Mouse (Mus musculus): ENCODE measurements at regions not wholly inside any gene's neighbourhood (a gene's known extent, or its start where the extent isn't known, plus 50 kb on each side); places are given as distances from the start of the nearest gene placed in this dataset.

GRCm38 (mm10) chr2:75064406-75065115 lies 239.0 kb downstream of the Mtx2 start:
- Histone ChIP-seq H3K27me3 (ENCODE audit: control insufficient read depth, insufficient read depth, low read length, poor library complexity, severe bottlenecking) (no peaks in the 10 kb centered on the region), H3K36me3 (ENCODE audit: control insufficient read depth, insufficient read depth, low read length, poor library complexity, severe bottlenecking) (no peaks in the 10 kb centered on the region)
- DNase-seq (ENCODE audit: low read depth, low spot score): no peak

DNA sequence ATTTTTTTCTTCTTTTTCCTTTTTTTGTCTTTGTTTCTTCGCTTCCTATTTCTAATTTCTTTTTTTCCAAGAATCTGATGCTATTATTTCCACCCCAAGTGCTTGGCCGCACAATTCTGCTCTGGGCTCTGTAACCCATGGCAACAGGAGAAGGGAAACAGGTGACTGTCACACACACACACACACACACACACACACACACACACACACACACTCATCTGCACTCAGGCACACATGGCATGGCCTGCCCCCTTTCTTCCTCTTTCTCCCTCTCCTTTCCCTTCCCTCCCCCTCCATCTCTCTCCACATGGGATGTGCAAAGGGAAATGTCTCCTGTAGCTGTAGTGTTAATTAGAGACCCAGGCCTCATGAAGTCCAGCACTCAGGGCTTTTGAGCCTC lies 239.7 kb downstream of the Mtx2 start:
- DNase-seq (ENCODE audit: low read depth, low spot score): no peak
- Histone ChIP-seq H3K36me3 (ENCODE audit: control insufficient read depth, insufficient read depth, low read length, poor library complexity, severe bottlenecking) (no peaks in the 10 kb centered on the region), H3K27me3 (ENCODE audit: control insufficient read depth, insufficient read depth, low read length, poor library complexity, severe bottlenecking) (no peaks in the 10 kb centered on the region)

DNA sequence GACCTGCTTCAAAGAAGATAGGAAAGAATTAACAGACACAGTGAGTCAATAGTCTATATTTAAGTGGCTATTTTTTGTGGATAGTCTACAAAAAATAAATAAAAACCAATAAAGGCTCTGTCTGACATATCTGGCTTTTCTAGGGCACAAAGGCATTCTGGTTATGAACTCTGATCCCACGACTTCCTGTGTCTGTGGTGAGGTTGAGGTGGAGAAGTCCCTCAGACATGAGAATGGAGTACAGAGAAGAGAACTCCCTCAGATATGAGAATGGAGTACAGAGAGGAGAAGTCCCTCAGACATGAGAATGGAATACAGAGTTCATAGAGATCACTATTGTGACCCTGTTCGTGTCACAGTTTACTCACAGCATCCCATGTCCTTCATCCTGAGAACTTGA lies 243.7 kb downstream of the Mtx2 start:
- H3K36me3 ChIP-seq (ENCODE audit: control insufficient read depth, insufficient read depth, low read length, poor library complexity, severe bottlenecking): no peaks in the 10 kb centered on the region
- no peaks in the 10 kb centered on the region for H3K27me3 ChIP-seq (ENCODE audit: control insufficient read depth, insufficient read depth, low read length, poor library complexity, severe bottlenecking)
- no peak for DNase-seq (ENCODE audit: low read depth, low spot score)

- no peak for DNase-seq (ENCODE audit: low read depth, low spot score)
Observed at GRCm38 (mm10) chr2:75072021-75072420, 246.4 kb downstream of the Mtx2 start.

GRCm38 (mm10) chr2:75072471-75072870 lies 246.9 kb downstream of the Mtx2 start:
- no peak for DNase-seq (ENCODE audit: low read depth, low spot score)
- no peaks in the 10 kb centered on the region for H3K27me3 ChIP-seq (ENCODE audit: control insufficient read depth, insufficient read depth, low read length, poor library complexity, severe bottlenecking)
- H3K36me3 ChIP-seq (ENCODE audit: control insufficient read depth, insufficient read depth, low read length, poor library complexity, severe bottlenecking): no peaks in the 10 kb centered on the region

More at GRCm38 (mm10) chr2:75072021-75072420, 246.4 kb downstream of the Mtx2 start:
- Histone ChIP-seq H3K36me3 (ENCODE audit: control insufficient read depth, insufficient read depth, low read length, poor library complexity, severe bottlenecking) (no peaks in the 10 kb centered on the region), H3K27me3 (ENCODE audit: control insufficient read depth, insufficient read depth, low read length, poor library complexity, severe bottlenecking) (no peaks in the 10 kb centered on the region)

- no peaks in the 10 kb centered on the region for H3K36me3 ChIP-seq (ENCODE audit: control insufficient read depth, insufficient read depth, low read length, poor library complexity, severe bottlenecking)
- H3K27me3 ChIP-seq (ENCODE audit: control insufficient read depth, insufficient read depth, low read length, poor library complexity, severe bottlenecking): no peaks in the 10 kb centered on the region
- DNase-seq (ENCODE audit: low read depth, low spot score): no peak
Observed at GRCm38 (mm10) chr2:75073178-75073577, 247.6 kb downstream of the Mtx2 start.

DNA sequence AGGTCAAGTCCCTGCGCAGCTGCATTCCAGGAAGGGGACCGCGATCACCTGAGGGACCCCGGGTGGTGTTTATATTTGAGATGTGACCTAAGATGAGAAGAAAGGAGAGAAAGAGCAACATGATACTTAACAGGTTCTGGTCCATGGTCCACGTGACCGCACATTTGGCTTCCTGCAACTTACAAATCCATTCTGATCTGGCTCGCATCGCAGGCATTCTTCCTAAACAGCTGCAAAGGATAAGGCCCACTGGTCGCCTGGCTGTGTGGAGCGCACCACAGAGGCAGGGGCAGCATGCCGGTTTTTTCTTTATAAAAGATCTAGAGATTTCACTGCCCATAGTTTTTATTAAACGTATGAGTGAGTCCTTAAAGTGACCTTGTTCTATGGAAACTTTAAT lies 261.6 kb downstream of the Mtx2 start:
- no peaks in the 10 kb centered on the region for H3K36me3 ChIP-seq (ENCODE audit: control insufficient read depth, insufficient read depth, low read length, poor library complexity, severe bottlenecking)
- DNase-seq (ENCODE audit: low read depth, low spot score): no peak
- no peaks in the 10 kb centered on the region for H3K27me3 ChIP-seq (ENCODE audit: control insufficient read depth, insufficient read depth, low read length, poor library complexity, severe bottlenecking)

DNA sequence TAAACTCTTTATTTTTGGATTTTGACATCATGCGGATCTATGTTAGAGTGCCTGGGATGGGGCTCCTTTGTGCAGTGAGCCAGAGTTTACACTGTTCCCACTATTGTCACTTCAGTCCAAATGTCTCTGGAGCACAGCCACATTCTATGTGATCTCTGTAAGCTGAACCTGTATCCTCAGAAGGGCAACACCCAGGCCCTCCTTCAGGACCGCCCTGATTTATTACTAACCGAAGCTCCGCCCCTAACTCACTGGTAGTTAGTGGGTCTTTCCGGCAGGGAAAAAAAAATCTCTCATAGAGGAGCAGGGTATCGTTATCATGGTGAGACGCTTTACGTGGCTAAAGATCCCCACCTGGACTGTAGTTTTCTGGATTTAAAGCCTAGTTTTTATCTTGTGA lies 263.6 kb downstream of the Mtx2 start:
- H3K27me3 ChIP-seq (ENCODE audit: control insufficient read depth, insufficient read depth, low read length, poor library complexity, severe bottlenecking): no peaks in the 10 kb centered on the region
- DNase-seq (ENCODE audit: low read depth, low spot score): no peak
- H3K36me3 ChIP-seq (ENCODE audit: control insufficient read depth, insufficient read depth, low read length, poor library complexity, severe bottlenecking): no peaks in the 10 kb centered on the region

DNA sequence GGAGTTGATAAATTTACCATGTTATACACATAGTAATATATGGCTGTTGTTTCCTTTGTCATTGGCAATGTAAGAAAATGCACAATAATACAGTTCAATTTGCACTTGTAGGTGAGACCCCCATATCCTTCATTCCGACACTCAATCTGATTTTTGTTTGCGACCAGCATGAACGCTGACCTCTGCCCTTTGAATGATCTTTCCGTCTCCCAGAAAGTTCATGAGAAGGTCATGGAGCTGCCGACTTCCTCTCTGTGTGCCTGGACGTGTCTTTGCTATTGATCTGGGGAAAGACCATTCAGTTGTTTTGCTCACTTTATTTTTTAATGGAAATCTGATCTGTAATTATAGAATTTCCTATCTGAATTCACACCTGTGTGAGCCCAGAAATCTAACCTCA lies 264.0 kb downstream of the Mtx2 start:
- H3K36me3 ChIP-seq (ENCODE audit: control insufficient read depth, insufficient read depth, low read length, poor library complexity, severe bottlenecking): no peaks in the 10 kb centered on the region
- no peak for DNase-seq (ENCODE audit: low read depth, low spot score)
- H3K27me3 ChIP-seq (ENCODE audit: control insufficient read depth, insufficient read depth, low read length, poor library complexity, severe bottlenecking): no peaks in the 10 kb centered on the region

DNA sequence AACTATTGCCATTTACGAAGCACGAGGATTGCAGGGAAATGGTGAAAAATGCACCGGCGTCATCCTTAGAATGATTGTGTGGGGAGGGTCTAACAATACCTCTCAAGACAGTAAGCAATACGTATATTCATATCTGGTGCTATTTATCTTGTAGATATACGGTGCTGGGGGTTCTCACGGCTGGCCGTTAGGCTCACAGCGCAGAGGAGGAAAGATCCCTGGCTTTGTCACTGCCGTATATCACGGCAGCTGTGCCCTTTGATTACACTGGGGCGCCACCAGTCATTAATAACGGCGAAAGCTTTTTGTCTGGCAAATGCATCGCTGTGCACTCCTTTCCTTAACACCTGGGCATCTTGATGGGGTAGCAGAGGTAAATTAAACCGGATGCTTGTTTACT lies 264.8 kb downstream of the Mtx2 start:
- no peaks in the 10 kb centered on the region for H3K27me3 ChIP-seq (ENCODE audit: control insufficient read depth, insufficient read depth, low read length, poor library complexity, severe bottlenecking)
- no peak for DNase-seq (ENCODE audit: low read depth, low spot score)
- H3K36me3 ChIP-seq (ENCODE audit: control insufficient read depth, insufficient read depth, low read length, poor library complexity, severe bottlenecking): no peaks in the 10 kb centered on the region

DNA sequence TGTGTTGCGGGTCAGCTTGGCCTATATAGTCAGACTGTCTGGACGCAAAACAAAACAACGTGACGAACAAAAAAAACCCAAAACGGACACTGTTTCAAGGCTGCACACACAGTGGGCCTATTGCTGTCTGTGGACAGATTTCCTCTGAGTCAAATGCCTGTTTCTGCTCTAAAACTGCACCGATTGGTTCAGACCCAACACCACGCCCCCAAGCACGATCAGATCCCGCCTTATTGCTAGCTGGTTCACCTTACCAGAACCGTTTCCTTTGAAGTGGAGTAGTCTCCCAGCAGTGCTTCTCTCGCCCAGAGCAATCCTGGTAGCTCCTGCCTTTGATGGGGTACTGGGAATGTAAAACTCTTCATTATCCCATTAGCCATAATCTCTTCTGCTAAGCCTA lies 275.9 kb downstream of the Mtx2 start:
- Histone ChIP-seq H3K27me3 (ENCODE audit: control insufficient read depth, insufficient read depth, low read length, poor library complexity, severe bottlenecking) (no peaks in the 10 kb centered on the region), H3K36me3 (ENCODE audit: control insufficient read depth, insufficient read depth, low read length, poor library complexity, severe bottlenecking) (no peaks in the 10 kb centered on the region)
- no peak for DNase-seq (ENCODE audit: low read depth, low spot score)

GRCm38 (mm10) chr2:75112751-75113150 lies 287.1 kb downstream of the Mtx2 start:
- Histone ChIP-seq H3K27me3 (ENCODE audit: control insufficient read depth, insufficient read depth, low read length, poor library complexity, severe bottlenecking) (no peaks in the 10 kb centered on the region), H3K36me3 (ENCODE audit: control insufficient read depth, insufficient read depth, low read length, poor library complexity, severe bottlenecking) (no peaks in the 10 kb centered on the region)
- DNase-seq (ENCODE audit: low read depth, low spot score): no peak

DNA sequence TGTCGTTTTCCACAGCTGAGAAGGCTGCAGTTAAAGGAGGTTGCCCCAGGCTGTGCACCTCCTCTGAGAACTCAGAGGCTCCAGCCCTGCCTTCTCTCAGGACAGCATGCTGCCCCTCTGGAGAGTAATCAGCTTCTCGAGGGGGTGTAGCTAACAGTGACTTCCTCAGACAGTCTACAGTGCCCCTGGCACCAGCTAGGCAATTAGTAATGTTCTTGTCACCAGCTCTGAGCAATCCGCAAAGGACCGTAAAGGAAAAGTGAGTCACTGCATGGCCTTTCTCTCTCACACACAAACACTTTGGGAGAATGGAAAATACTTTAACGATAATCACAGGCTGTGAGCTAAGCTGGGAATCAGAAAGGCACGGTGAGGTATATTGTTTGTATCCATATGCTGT lies 288.8 kb downstream of the Mtx2 start:
- DNase-seq (ENCODE audit: low read depth, low spot score): no peak
- Histone ChIP-seq H3K27me3 (ENCODE audit: control insufficient read depth, insufficient read depth, low read length, poor library complexity, severe bottlenecking) (no peaks in the 10 kb centered on the region), H3K36me3 (ENCODE audit: control insufficient read depth, insufficient read depth, low read length, poor library complexity, severe bottlenecking) (no peaks in the 10 kb centered on the region)

DNA sequence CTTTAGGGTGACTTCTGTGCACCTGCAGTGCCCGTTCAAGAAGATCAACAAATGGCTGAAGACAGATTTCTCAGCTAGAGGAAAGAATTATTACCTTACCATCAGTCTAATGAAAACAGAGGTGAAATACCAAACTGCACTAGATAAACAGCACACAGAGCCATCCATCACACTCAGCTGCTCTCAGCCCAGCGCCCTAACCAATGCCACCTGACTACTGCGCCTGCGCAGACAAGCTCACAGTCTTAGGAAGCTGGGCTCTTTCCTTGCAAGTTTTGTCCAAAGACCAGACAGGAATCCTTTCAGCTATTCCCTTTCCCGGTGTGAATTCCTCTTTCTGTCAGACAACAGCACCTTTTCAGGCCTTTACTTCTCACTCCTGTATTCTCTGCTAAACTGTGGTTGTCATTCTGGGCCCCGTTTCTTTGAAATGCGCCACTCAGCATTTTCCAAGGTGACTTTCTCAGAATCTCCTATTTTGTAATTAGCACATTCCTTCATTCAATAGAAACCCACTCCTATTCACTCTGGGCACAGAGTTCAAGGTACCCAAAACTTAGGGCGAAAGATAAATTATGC lies 292.8 kb downstream of the Mtx2 start:
- no peak for DNase-seq (ENCODE audit: low read depth, low spot score)
- H3K36me3 ChIP-seq (ENCODE audit: control insufficient read depth, insufficient read depth, low read length, poor library complexity, severe bottlenecking): no peaks in the 10 kb centered on the region
- H3K27me3 ChIP-seq (ENCODE audit: control insufficient read depth, insufficient read depth, low read length, poor library complexity, severe bottlenecking): no peaks in the 10 kb centered on the region

DNA sequence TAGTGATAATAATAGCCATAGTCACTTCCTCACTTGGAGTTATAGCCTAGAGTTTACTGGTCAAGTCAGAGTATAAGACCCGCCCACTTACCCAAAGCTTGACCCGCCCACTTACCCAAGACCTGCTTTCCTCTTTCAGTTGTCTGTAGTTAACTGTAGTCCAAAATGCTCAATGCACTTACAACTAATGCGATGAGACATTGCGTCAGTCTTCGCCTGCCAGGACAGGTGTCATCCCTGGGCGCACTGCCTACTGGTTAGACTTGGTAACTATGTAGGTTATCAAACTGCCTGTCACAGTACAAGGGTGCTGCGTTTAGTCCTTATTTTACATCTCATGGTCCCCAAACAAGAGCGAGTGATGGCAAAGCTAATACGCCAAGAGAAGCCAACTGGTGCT lies 294.0 kb downstream of the Mtx2 start:
- DNase-seq (ENCODE audit: low read depth, low spot score): no peak
- H3K27me3 ChIP-seq (ENCODE audit: control insufficient read depth, insufficient read depth, low read length, poor library complexity, severe bottlenecking): no peaks in the 10 kb centered on the region
- H3K36me3 ChIP-seq (ENCODE audit: control insufficient read depth, insufficient read depth, low read length, poor library complexity, severe bottlenecking): no peaks in the 10 kb centered on the region

Measured in splenic B cell, adult 2 months (primary cell).